Mouse (Mus musculus): ENCODE data around the gene Obp2b.
"Not testable (repeated sequence)": the region's sequence is repeated elsewhere in the genome, so short reads cannot be mapped to it uniquely, and the experiment has no call there.

DNA sequence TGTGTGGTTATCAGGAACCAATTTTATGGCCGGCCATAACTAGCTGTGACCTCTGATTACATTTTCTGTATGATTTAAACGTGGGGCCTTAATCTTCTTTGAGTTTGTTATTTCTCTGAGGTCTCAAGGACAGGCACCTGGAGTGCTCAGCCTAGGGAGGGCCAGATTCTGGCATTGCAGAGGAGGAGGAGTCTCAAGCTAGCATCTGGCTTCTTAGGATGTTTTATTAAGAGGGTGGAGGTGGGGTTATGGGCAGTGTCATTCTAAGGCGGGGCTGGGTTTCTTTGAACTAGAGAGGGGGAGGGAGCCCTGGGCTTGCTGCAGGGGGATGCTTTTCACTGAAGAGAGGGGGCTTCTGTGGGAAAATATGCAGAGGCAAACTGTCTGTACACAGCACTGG is 25.2 kb upstream of the Obp2b start:
- TF ChIP-seq CTCF (IDR thresholded peaks at IDR 0.05; ENCODE audit: borderline replicate concordance, extremely low read depth, insufficient read depth, insufficient read length); POLR2A (IDR thresholded peaks at IDR 0.05; ENCODE audit: borderline replicate concordance, extremely low read depth, insufficient read depth, insufficient read length, poor library complexity, severe bottlenecking): not testable (repeated sequence)

Data from brain, embryonic 14.5 days (tissue).